Mouse (Mus musculus) ES-Bruce4 (cell line): ENCODE results near the gene Nat8f5. TPM values are rescaled to one million over a fixed set of nuclear protein-coding genes. Genes with fewer than 3 reads are reported as not detected.
"Not testable (repeated sequence)": the region's sequence is repeated elsewhere in the genome, so short reads cannot be mapped to it uniquely, and the experiment has no call there.

ENCODE experiments used
- H3K27ac ChIP-seq: 2 replicates; pipeline ENCODE4 v1.5.1; 2012; ENCODE audit warnings: low read length, inconsistent platforms; ENCODE audit not compliant: insufficient read depth
- H3K27me3 ChIP-seq: 2 replicates; pipeline ENCODE4 v1.6.1; 2012; ENCODE audit warnings: mild to moderate bottlenecking, low read length, inconsistent platforms; ENCODE audit not compliant: control insufficient read depth, poor library complexity, insufficient read depth, severe bottlenecking
- H3K36me3 ChIP-seq: 2 replicates; pipeline ENCODE4 v1.6.1; 2012; ENCODE audit warnings: inconsistent platforms, mild to moderate bottlenecking, low read length, moderate library complexity; ENCODE audit not compliant: control insufficient read depth, poor library complexity, insufficient read depth, severe bottlenecking
- H3K4me1 ChIP-seq: one replicate; pipeline ENCODE4 v1.8.1; 2011; ENCODE audit warnings: low read length; ENCODE audit not compliant: control insufficient read depth, insufficient read depth
- H3K4me3 ChIP-seq: 2 replicates; pipeline ENCODE4 v1.5.1; 2011; ENCODE audit warnings: low read depth, mild to moderate bottlenecking, low read length
- H3K9ac ChIP-seq: 2 replicates; pipeline ENCODE4 v1.6.1; 2012; ENCODE audit warnings: low read depth, mild to moderate bottlenecking, inconsistent platforms; ENCODE audit not compliant: poor library complexity, severe bottlenecking
- H3K9me3 ChIP-seq: replicated peaks from 2 replicates; pipeline ENCODE4 v1.6.1; 2012; ENCODE audit warnings: mild to moderate bottlenecking, low read length, inconsistent platforms; ENCODE audit not compliant: control insufficient read depth, poor library complexity, insufficient read depth, severe bottlenecking
- CTCF ChIP-seq: IDR thresholded peaks from one replicate; pipeline ENCODE4 v1.8.1; 2011; ENCODE audit warnings: low read depth, low read length
- EP300 ChIP-seq: IDR thresholded peaks from 2 replicates; pipeline ENCODE4 v1.6.1; 2011; ENCODE audit warnings: low read depth, low read length; ENCODE audit not compliant: insufficient read depth
- POLR2A ChIP-seq: IDR thresholded peaks from one replicate; pipeline ENCODE4 v1.8.1; 2011; ENCODE audit warnings: low read length; ENCODE audit not compliant: insufficient read depth
- polyA plus RNA-seq: library from polyadenylated mRNA; stranded (reverse); fragments of >200 nt; gene quantifications from 2 replicates; pipeline ENCODE4 v1.2.4, GENCODE M21; 2011; ENCODE audit warnings: low read depth; ENCODE audit not compliant: missing spikeins, insufficient read depth, insufficient read length

Nat8f5 gene
- not detected in 2 replicates for polyA plus RNA-seq

DNA sequence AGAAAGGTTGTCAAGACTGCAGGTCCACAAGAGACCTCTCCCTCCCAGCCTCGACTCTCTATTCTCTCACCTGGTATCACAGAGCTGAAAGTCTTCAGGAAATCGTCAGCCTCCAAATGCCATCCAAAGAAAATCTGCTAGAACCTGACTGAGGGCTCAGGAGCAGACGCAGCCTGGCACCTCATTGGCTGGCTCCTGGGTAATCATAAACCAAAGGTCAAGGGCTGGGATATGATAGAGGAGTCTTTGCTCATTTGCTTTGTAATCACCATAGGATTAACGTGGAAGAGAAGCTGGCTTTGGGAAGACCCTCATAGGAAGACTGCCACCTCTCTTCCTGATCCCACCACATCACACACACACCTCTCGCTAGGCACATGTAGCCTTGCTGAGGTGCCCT, at the start of gene Nat8f5, which contains the start of gene Nat8f6:
Gene Nat8f5 (minus strand): TSS at position 136 of the 400 bp plus-strand sequence.
Gene Nat8f6 (minus strand): TSS at position 118 of the 400 bp plus-strand sequence.
- Histone ChIP-seq H3K9me3 (peaks cover 12% of the 10 kb centered on the region; the same call in 1 of the 2 replicates), H3K9ac (no peak within 1 kb of the TSS), H3K27ac (no peak within 1 kb of the TSS), H3K4me3 (no peak within 1 kb of the TSS), H3K4me1 (no peaks in the 10 kb centered on the region), H3K36me3 (no peaks in the 10 kb centered on the region), H3K27me3 (no peaks in the 10 kb centered on the region)
- no peak for TF ChIP-seq POLR2A
- no peak for TF ChIP-seq EP300
- no peak for TF ChIP-seq CTCF

DNA sequence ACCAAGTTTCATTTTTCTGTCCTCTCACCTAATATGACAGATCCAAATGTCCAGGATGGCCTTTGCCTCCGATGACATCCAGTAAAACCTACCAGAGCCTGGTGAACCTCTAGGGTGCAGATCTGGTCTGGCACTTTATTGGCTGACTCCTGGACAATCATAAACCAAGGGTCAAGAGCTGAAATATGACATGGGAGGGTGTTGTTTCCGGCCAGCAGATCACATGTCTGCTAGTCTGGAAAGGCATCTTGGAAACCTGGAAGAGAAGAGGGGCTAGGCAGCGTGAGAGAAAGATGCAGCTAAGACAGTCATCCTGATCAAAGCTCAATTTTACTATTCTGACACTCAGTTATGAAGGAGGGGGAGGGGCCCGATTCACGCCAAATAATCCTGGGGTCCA, 48.2 kb upstream of the Nat8f5 start, which contains the start of gene Nat8f2:
Gene Nat8f2 (minus strand): TSS at position 153 of the 400 bp plus-strand sequence.
- not testable (repeated sequence) for H3K36me3 ChIP-seq, H3K27me3 ChIP-seq, H3K4me1 ChIP-seq, H3K4me3 ChIP-seq, H3K27ac ChIP-seq, H3K9ac ChIP-seq
- H3K9me3 ChIP-seq, result peaks cover 16% of the 10 kb centered on the region

DNA sequence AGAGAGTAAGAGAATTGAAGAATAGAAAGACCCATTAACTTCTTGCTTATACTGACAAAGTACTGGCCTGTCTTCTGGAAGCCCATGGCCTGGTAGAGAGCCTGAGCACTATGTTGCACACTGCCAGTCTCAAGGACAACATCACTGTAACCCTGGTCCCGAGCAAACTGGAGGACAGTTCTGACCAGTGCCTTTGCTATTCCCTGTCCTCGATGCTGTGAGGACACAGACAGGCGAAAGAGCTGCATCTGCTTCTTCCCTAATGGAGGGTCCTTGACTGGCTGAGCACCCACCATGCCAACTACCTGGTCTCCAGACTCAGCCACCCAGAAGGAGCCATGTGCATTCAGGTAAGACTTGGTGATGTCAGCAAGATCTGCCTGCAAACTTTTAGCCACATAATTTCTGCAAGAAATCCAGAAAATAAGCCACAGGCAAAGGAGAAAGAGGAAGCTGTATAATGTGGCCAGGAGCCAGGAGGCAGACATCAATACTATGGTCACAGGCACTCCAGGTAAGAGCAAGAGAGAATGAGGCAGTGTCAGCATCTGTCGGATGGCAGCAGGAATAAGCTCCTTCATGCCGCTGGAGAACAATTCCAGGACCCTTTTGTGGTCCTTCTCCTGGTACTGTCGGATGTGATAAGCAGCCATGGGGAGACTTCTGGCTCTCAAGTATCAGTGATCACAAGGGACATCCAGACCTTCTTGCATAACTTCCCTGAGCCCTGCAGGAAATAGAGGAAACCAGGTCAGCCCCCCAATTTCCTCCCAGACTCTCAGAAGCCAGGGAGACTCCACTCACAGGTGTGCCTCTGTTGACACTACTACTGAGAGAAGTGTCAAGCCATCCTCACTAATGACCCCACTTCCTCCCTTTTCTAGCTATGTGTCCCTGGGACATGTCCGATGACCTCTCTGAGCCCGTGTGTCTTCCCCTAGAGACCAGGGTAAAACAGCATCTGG, 47.2 kb upstream of the Nat8f5 start:
- Histone ChIP-seq H3K9me3 (peaks cover 16% of the 10 kb centered on the region), H3K9ac (no peak overlapping the region), H3K4me1 (peaks cover 3% of the 10 kb centered on the region), H3K27me3 (no peaks in the 10 kb centered on the region), H3K4me3 (no peak overlapping the region), H3K36me3 (no peaks in the 10 kb centered on the region), H3K27ac (no peak overlapping the region)
- TF ChIP-seq POLR2A (no peak), EP300 (no peak), CTCF (no peak)

DNA sequence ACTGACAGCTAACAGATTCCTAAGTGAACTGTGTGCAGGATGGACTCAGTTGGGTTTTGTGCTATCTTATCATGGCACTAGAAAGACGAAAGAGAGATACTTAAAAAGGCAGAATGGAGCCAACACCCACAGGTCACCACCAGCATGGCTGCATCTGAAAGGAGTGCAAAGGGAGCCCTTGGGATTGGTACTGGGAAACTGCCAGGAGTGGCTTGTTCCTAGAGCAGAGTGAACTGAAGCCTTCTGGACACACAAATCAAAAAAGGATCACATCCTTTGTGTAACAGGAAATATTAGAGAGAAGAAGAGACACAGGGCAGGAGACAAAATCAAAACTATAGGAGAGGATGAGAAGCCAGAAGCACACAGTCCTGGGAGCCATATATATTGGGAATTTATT, 46.2 kb upstream of the Nat8f5 start:
- not testable (repeated sequence) for H3K36me3 ChIP-seq, H3K4me1 ChIP-seq, H3K27me3 ChIP-seq, H3K4me3 ChIP-seq, H3K9ac ChIP-seq, H3K27ac ChIP-seq
- H3K9me3 ChIP-seq, result peaks cover 16% of the 10 kb centered on the region

DNA sequence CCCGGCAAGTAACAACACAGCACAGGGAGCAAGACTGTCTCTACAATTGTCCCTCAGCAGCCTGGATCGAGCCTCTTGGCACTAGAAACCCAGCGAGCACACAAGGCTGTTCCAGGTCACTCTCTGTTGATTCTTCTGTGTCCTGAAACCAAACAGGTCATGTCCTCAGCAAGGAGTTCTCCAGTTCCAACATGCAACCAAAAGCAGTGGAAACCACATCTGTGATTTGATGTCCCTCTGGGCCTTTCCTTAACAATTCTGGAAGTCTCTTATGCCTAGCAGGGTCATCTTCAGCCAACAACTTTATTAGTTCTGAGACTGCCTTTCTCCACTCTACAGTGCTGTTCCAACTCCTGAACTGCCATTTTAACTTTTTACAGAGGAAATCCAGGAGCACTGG, 45.4 kb upstream of the Nat8f5 start:
- H3K36me3 ChIP-seq, H3K9ac ChIP-seq, H3K27ac ChIP-seq, H3K4me1 ChIP-seq, H3K27me3 ChIP-seq, H3K4me3 ChIP-seq: not testable (repeated sequence)
- H3K9me3 ChIP-seq, result peaks cover 16% of the 10 kb centered on the region

DNA sequence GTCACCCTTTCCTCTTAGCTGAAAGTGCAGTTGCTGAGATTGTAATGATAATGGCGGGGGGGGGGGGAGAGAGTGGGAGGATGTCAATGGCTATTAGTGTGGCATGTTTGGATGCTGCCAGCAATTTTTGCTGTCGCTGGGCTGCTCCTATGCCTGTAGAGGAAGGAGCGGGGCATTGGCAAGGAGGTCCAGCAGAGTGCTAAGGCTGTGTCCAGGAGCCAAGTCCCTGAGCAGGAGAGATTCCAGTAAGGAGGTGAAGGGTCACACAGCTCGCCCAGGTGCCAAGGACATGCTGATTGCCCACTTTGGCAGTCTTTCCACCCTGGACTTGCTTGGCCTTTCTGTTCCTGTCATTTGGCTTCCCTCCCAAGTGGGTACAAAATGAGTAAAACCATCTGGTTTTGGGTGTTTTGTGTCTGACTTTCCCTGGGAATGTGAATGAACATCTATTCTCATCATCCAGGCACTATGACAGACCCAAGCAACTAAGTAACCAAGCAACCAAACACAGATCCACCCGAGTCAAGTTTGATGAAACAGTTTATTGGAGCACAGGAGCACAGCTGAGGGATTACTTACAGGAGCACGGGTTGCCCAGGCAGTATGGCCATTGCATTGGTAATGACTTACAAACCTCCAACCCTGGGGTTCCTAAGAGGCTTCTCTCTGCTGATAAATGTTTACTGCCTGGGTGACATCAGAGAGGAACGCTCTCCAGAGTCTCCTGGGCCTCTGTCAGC, 44.3 kb upstream of the Nat8f5 start:
- H3K27ac ChIP-seq, H3K4me3 ChIP-seq, H3K27me3 ChIP-seq, H3K4me1 ChIP-seq, H3K36me3 ChIP-seq, H3K9ac ChIP-seq: not testable (repeated sequence)
- H3K9me3 ChIP-seq, result peaks cover 16% of the 10 kb centered on the region
